Mouse (Mus musculus): ENCODE data around the gene Ndufa3.

Gene Ndufa3

GRCm38 (mm10) chr7:3610437-3610836 is 6.7 kb upstream of the Ndufa3 start:
- no peak for DNase-seq (ENCODE audit: low spot score in 2 of 2)

GRCm38 (mm10) chr7:3611006-3611405 is 6.2 kb upstream of the Ndufa3 start:
- DNase-seq (ENCODE audit: low spot score in 2 of 2) = no peak

DNA sequence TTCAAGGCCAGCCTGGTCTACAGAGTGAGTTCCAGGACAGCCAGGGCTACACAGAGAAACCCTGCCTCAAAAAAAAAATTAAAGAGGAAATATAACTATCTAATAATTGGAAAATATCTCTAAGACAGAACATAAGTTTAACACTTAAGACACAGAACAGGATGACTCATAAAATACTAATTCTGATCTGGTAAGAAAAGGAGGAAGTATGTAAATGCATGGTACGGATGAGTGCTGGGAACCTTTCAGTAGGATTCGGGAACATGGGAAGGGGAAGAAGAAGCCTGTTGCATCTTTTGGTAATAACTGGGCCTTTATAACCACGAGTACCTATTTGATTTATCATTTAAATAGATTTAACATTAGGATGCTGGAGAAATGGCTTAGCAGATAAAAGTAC is 3.2 kb upstream of the Ndufa3 start:
- DNase-seq (ENCODE audit: low spot score in 2 of 2) = no peak

- no peak for DNase-seq (ENCODE audit: low spot score in 2 of 2)
Measured at GRCm38 (mm10) chr7:3616057-3616388, 1.1 kb upstream of the Ndufa3 start, which contains the start of gene Oscar. Oscar (minus strand) TSS chr7:3616157.

DNA sequence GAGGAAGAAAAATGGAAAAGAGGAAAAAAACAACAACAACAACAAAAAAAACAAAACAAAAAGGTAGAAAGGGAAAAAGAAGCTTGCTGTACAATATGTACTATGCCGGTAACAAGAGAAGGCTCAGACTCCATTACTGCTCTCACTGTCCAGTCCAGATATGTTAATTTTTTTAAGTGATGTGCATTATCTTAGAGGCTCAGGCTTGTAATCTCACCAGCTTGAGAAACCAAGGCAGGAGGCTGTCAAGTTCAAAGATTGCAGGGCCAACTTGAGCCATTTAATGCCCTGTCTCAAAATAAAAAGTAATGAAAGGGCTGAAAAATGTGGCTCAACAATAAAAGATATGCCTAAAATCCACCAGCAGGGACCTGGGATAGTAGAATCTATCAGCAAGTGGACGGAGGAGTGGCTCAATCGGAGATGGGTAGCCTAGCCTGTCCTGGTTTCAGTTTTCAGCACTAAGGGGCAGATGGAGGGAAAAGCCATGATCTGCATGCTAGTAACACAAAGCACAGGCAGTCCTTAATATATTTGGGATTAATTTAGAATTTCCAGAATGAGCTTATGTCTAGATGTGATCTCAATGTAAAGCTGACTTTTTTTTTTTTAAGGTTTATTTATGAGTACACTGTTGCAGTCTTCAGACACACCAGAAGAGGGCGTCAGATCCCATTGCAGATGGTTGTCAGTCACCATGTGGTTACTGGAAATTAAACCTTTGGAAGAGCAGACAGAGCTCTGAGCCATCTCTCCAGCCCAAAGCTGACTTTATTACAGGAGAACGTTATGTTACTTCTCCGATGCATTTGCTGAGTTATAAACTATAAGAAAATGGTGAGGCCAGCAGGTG is 558 bp upstream of the Ndufa3 start:
- peak; percentile 23 for DNase-seq (ENCODE audit: low spot score in 2 of 2)

DNA sequence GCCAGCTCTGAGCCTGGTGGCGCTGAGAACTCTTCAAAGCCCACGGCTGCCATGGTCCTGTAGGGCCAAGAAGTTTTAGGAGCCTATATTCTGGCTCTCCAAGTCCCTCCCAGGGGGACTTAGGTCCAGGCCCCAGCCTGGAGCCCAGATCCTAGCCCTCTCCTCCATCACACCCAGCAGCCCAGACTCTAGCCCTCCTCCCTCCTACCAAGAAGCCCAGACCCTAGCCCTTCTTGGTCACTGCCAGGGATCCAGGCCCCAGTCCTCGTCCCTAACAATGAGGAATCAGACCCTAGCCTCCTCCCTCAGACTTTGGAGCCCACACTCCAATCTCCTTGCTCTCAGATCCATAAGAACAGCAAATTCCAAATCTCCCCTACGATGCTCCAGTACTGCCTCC is 11.9 kb downstream of the Ndufa3 start:
- no peak for DNase-seq (ENCODE audit: low spot score in 2 of 2)

DNA sequence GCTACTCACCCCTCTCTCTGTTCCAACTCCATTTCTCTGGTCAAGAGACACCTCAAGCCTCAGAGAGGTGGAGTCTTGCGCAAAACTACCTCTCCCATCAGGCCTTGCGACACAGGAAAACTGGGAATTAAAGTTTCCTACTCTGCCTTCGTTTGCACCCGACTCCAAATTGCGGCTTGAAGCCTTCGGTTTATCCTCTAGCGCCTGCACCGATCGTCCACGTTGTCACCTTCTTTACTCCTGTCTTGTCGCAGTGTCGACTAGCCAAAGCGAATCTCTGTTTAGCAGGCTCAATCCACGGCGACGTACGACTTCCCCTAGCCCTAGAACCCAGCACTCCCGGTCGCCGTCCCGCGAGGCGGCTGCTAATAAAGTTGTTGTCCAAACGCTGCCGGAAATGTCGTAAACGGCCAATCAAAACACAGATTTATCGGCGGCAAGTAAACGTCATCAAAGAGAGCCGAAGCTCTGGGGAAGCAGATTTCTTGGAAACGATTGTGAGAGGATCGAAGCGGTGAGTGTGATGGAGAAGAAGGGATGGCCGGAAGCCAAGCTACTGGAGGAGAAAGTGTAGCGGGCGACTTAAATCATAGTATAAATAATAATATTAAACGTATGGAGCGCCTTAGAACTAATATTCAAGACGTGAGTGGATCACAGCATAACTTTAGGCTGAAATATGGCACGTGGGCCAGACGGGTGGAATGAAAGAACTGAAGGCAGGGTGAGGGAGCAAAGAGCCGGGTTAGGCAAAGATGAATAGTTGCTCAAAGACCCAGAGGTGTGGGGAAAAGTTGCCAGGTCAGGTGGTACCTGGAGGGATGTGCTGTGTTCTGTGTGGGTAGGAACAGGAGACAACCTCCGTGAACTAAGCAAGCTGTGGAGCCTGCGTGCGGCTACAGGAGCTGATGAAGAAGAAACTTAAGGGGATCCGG is 12.6 kb downstream of the Ndufa3 start, which contains the start of the genes Tfpt and Prpf31:
Gene Tfpt (minus strand): TSS at position 387 of the 935 bp plus-strand sequence.
Gene Prpf31 (plus strand): TSS at position 443 of the 935 bp plus-strand sequence.
- DNase-seq (ENCODE audit: low spot score in 2 of 2) = peak; percentile 85 to 87

GRCm38 (mm10) chr7:3630478-3630815 is 13.3 kb downstream of the Ndufa3 start:
- no peak for DNase-seq (ENCODE audit: low spot score in 2 of 2)

DNA sequence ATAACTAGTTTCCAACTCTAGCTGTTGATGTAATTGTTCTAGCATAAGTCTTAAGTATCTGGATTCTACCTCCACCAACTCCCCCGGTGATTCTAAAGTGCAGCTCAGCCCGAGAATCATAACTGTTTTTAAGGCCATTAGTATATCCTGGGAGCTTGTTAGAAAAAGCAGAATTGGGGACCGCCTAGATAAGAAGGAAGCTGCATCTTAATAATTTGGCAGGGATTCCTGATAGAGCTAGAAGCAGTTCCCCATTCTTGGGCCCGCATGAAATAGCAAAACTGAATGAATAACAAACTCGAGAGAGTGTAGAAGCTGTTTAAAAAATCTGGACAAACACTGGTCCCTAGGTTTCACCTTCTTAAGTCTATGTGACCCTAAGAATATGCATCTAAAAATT is 26.2 kb downstream of the Ndufa3 start:
- DNase-seq (ENCODE audit: low spot score in 2 of 2) = no peak

DNA sequence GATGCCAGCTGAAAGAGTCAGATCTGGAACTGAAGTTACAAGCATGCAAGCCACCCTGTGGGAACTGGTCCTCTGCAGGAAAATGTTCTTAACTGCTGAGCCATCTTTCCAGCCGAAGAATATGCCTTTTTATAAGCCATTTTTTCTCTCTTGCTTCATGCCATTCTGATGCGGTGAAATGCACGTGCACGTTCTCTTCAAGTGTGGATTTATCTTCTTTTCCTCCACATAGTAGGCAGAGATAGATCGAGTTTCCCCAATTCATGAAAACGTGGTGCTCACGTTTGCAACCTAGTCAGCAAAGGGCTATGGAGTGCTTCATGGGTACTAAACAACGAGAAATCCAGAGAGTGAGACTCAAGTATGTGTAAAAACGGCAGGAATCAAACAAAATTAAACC is 26.7 kb downstream of the Ndufa3 start:
- no peak for DNase-seq (ENCODE audit: low spot score in 2 of 2)

DNA sequence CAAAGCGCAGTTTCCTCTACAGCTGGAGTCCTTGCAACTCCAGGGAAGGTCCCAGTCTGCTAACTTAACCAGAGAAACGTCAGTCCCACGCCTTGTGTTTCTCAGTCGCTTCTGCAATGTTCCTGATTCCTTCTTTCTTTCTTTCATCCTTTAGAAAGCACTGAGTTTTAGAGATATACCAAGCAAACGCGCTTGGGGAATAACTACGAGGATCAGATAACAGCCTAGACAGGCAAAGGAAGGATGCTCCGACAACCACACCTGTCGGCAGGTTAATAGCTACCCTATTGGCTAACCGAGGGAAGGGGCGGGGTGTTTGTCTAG is 27.1 kb downstream of the Ndufa3 start:
- peak in 1 of 2 experiments; percentile 92 for DNase-seq (ENCODE audit: low spot score in 2 of 2)

DNA sequence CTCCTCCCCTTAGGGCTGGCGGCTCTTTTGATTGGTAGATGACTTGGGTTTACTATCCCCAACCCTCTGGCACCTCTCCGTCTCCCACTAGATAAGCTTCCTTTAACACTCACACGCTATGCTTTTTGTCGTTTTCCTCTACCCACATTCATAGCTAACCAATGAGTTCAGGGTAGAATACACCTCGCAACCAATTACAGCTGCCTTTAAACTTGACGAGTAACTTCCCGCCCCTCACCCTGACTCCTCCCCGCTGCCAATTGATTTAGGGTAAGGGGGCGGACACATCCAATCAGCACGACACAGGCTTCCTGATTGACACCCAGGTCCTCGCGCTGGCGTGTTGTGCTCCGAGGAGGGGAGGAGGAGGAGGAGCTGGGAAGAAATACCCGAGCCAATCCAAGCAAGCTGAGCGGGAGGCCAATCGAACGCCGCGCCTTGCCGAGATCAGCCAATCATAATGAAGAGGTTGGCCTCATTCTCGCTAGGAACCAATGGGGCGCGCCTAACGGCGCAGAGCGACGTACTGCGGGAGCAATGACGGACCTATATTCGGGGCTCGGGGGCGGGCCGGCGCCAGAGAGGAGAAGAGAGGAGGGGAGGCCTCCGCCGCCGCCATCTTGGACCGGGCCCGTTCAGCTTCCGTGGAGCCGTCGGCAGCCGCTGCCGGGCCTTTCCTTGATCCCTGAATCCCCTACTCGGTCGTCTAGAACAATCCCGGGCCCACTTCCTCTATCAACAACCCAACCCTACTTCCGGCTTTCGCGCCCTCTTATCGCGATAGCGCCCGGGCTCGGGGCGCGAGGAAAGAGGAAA is 27.7 kb downstream of the Ndufa3 start, which contains the start of gene Cnot3:
Gene Cnot3 (plus strand): TSS at position 597 of the 816 bp plus-strand sequence.
- DNase-seq (ENCODE audit: low spot score in 2 of 2) = peak; percentile 95 to 99

DNA sequence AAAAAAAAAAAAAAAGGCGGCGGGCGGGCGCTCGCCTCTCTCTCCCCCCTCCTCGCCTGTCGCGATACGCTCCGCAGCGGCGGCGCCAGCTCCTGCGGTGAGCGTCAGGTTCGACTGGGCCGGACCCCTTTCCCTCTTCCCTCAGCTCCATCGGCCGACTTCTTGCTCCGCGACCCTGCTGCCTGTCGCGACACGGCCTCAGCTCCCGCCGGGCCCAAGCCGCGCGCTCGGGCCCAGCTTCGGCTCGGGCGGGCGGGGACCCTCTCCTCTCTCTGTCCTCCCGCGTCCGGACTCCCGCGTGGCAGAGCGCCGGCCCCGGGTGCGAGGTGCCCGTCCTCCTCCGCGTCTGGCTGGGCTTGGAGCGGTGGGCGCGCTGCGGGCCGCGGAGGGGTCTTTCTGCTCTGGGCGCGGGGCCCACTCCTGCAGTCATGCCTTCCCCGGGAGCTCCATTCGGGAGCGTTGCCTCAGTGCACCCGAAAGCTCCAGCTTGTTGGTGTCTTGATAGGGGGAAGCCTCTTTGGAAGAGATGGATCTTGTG is 28.4 kb downstream of the Ndufa3 start:
- DNase-seq (ENCODE audit: low spot score in 2 of 2) = no peak

GRCm38 (mm10) chr7:3646188-3646587 is 29.0 kb downstream of the Ndufa3 start:
- no peak for DNase-seq (ENCODE audit: low spot score in 2 of 2)

- no peak for DNase-seq (ENCODE audit: low spot score in 2 of 2)
Measured at GRCm38 (mm10) chr7:3646641-3647040, 29.5 kb downstream of the Ndufa3 start.

DNA sequence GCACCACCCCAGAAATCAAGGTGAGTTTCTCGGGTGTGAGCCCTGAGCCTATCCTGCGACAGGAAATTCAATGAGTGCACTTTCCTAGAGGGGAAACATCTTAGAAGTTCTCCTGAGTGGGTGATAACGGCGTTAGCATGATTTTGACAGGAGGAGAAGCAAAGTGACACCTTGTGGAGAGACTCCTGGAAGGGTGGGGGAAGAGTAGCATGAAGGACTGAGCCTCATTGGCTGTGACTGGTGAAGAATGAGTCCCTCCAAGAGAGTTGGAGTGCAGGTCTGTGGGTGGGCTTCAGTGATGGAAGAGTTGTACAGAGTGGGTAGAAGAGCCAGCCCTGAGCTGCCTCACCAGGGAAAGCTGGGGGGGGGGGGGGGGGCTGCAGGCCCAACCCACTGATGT is 39.8 kb downstream of the Ndufa3 start:
- no peak for DNase-seq (ENCODE audit: low spot score in 2 of 2)

- no peak for DNase-seq (ENCODE audit: low spot score in 2 of 2)
Measured at GRCm38 (mm10) chr7:3658578-3658977, 41.4 kb downstream of the Ndufa3 start.

DNA sequence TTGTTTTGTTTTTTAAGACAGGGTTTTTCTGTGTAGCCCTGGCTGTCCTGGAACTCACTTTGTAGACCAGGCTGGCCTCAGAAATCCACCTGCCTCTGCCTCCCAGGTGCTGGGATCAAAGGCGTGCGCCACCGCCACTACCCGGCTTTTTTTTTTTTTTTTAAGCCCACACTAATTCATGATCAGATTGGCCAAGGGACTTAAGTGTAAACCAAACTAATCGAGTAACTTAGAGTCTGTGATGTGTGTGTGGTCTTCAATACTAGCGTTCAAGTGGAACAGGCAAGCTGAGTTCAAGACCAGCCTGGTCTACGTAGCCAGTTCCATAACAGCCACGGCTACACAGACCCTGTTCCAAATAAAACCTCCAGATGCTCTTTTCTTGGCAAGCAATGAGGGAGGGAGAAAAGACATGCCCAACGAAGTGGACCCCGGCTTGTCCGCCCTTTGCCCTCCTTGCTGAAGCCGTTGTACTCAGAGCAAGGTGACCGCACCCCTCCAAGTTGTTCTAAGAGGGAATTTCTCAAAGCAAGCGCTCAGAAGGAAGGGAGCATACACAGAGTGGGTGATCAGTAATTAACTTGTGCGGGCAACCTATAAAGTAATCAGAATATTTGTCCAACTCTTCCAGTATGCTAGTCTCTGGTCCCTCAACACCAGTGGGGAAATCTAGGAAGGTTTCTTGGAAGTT is 47.5 kb downstream of the Ndufa3 start:
- no peak for DNase-seq (ENCODE audit: low spot score in 2 of 2)

GRCm38 (mm10) chr7:3665215-3666114 is 48.3 kb downstream of the Ndufa3 start, which contains the start of gene Leng1:
Leng1 (minus strand) TSS chr7:3665840.
- DNase-seq (ENCODE audit: low spot score in 2 of 2) = peak; percentile 85 to 88

- DNase-seq (ENCODE audit: low spot score in 2 of 2) = no peak
Measured at GRCm38 (mm10) chr7:3666921-3667391, 49.8 kb downstream of the Ndufa3 start.

All from thymus, postnatal 10 days (tissue).